Mouse (Mus musculus): ENCODE data around the gene Nrcam.

Gene Nrcam

GRCm38 (mm10) chr12:44437046-44437827 is 108.6 kb downstream of the Nrcam start:
- no peak for DNase-seq (ENCODE audit: low spot score in 2 of 2)

DNA sequence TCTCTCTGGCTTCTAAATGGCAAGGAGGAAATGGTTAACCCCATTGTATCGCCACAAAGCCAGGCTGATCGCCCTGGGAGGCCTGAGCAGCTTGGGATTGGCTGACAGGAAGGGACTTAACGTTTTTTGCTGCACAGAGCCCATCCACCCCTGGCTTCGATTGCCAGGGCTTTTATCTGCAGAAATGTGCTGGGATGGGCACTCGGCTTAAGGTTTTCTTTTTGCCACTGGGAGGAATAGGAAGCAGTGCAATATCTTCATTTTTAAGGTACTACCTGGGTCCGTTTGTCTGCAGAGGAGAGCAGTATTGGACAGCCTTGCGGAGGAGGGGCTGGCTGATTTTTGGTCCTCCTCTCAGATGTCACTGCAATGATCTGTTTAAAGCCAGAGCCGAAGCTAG is 110.2 kb downstream of the Nrcam start:
- no peak for DNase-seq (ENCODE audit: low spot score in 2 of 2)

GRCm38 (mm10) chr12:44440230-44440629 is 111.5 kb downstream of the Nrcam start:
- no peak for DNase-seq (ENCODE audit: low spot score in 2 of 2)

GRCm38 (mm10) chr12:44450930-44451329 is 122.2 kb downstream of the Nrcam start:
- DNase-seq (ENCODE audit: low spot score in 2 of 2): no peak

- no peak for DNase-seq (ENCODE audit: low spot score in 2 of 2)
These were observed 123.1 kb downstream of the Nrcam start for GRCm38 (mm10) chr12:44451742-44452141.

DNA sequence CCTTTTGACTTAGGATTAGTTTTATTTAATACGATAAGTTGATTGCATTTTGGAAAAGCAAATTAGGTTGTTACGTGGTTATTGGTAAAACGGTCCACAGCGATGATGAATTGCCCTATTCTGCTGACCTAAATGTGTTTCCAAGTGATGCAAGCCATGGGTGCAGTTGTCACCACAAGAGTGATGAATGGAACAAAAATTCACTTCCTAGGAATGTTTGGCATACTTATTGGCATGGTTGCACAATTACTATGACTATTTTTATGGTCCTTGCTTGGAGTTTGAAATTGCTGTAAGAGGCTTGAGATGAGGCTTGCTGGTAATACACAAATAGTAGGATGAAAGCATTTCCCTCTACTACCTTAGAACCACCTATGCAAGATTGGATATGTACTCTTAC is 125.1 kb downstream of the Nrcam start:
- no peak for DNase-seq (ENCODE audit: low spot score in 2 of 2)

DNA sequence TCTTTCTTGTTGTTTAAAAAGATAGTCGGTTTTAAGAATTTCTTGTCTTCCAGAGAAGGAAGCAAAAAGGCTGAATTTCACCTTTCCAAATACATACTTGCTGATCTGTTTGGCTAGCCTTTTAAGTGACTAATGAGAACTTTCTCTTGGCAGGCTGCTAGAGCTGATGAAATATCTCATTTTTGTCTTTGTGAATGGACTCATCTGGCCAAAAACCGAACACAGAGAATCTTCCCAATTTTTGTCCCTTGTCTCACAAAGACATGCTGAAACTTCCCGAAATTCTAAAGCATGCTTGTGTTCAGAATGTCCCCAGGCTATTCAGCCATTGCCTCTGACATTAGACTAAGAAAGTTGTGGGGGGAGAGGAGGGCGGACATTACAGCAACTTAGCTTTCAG is 129.3 kb downstream of the Nrcam start:
- DNase-seq (ENCODE audit: low spot score in 2 of 2): no peak

DNA sequence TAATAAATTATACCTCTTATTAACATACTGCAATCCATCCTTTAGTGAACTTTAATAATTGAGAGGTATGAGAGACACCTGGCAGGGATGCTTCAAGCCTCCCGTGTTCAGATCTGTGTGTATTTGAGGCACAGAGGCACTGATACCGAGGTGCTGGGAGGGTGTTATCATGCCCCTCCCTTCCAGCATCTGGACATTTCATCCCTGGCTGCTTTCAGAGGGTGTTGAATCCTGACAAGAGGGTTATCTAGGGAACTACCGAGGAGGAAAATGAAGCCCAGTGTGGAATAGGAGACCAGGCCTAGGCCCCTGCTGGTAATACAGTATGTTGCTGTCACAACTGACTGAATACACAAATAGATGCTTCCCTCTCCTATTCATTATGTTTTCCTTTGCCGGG is 133.8 kb downstream of the Nrcam start:
- DNase-seq (ENCODE audit: low spot score in 2 of 2): no peak

DNA sequence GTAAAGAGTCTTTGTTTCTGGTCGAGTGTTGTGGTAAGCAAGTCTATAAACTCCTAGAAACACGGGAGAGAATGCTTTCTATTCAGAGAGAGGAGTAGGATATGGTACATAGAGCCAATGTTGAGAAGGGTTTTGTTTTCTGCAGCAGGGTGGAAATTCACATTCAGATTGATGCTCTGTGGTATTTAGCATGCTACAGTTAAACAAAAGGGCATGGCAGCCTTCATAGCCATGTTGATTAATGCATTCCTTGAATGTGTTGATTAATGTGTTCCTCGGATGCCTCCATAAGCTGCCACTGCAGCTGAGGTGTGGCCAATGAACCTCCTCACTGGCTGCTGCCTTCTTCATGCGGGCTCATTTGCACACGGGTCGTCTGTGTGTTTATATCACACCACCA is 134.3 kb downstream of the Nrcam start:
- DNase-seq (ENCODE audit: low spot score in 2 of 2): no peak

DNA sequence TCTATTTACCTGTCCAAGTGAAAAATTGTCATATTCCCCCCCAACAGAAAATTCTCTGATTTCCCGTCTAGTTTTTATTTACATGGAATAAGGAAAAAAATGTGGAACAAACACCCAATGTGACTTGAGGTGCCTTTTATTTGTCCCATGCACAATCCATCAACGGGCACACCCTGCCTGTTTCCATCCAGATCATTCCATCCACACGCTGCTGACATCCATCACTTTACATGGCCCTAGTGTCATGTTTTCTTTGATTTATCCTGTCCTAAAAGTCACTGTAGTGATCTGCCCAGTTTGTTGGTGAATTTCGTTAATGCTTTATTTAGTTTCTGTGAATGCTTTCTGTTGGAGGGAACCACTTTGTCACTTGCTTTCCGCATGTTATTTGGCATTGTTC is 142.4 kb downstream of the Nrcam start:
- DNase-seq (ENCODE audit: low spot score in 2 of 2): no peak

GRCm38 (mm10) chr12:44475355-44475754 is 146.7 kb downstream of the Nrcam start:
- DNase-seq (ENCODE audit: low spot score in 2 of 2): no peak

GRCm38 (mm10) chr12:44479260-44480030 is 150.8 kb downstream of the Nrcam start:
- DNase-seq (ENCODE audit: low spot score in 2 of 2): no peak

GRCm38 (mm10) chr12:44480031-44480419 is 151.3 kb downstream of the Nrcam start:
- no peak for DNase-seq (ENCODE audit: low spot score in 2 of 2)

DNA sequence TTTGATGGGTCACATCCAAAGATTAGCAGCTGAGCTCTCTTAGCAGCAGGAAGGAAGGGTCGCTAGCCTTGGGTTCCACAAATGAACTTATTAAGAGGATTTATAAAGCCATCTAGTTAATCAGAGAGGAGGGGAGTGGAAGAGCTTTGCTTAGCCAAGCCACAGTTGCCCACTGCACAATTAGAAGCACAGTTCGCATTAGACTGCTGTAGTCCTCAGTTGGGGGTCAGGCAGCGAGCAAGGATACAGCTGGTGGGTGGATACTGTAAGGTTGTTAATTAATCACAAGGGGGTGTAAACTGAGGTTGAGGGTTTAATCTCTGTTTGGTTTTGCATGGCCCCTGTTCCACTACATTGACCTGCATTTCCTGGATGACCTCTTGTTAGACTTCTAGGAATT is 152.7 kb downstream of the Nrcam start:
- no peak for DNase-seq (ENCODE audit: low spot score in 2 of 2)

DNA sequence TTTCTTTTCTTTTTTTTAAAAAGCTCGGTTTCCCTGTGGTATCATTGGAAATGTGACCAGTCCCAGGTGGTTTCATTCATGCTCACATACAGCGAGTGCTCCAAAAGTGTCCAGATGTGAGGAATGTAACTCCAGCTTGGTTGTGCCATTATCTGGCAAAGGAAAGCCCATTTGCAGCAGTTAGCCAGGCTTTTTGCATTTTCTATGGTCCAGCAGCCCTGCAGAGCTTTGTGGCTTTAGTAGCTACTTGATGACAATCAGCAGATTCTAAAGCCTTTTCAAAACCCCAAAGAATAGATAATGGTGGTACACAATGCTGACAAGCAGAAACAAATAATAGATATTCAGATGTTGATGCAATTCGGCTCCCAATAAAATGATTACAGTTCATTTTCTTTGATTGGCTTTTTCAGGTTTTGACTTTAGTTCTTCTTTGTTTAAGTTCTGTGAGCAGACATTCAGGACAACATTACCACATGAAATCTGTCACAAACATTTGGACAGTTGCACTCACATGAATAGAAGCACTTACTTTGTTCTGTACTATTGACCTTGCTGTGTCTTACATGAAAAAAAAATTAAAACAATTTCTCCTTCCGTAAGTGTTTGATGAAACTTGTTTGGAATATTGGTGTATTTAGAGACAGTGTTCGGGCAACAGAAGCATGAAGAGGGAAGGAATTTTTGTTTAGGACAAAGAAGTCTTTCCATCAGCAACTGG is 164.2 kb downstream of the Nrcam start:
- no peak for DNase-seq (ENCODE audit: low spot score in 2 of 2)

GRCm38 (mm10) chr12:44497762-44498161 is 169.1 kb downstream of the Nrcam start:
- no peak for DNase-seq (ENCODE audit: low spot score in 2 of 2)

- DNase-seq (ENCODE audit: low spot score in 2 of 2): no peak
These were observed 170.2 kb downstream of the Nrcam start for GRCm38 (mm10) chr12:44498872-44499271.

DNA sequence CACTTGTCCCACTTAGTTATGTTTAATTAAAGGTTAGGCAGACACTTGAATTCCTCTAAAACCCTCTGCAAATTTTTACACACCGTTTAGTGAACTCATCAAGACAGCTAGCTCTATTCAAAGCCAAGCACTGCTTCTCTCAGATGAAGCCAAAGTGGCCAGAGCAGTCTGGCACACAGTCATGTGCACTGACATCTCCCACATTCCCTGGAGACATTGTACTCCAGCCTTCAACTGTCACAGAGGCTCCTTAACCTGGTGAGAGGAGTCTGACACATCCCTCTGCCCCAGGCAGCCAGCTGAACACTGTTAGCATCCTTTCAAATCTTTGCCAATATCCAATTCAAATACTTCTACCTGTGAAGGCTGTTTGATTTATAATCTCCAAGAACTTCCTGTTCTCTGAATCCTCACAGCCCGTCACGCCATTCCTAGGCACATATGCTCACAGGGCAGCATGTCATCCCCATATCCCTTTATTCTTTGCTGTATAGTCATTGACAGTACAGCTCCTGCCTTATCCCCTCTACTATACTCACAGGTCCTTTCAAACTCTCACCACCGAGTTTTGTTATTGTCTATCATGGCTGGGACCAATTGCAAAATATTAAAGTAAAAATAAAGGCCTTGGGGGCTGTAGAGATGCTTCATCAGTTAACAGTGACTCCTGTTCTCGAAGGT is 173.3 kb downstream of the Nrcam start:
- DNase-seq (ENCODE audit: low spot score in 2 of 2): no peak

DNA sequence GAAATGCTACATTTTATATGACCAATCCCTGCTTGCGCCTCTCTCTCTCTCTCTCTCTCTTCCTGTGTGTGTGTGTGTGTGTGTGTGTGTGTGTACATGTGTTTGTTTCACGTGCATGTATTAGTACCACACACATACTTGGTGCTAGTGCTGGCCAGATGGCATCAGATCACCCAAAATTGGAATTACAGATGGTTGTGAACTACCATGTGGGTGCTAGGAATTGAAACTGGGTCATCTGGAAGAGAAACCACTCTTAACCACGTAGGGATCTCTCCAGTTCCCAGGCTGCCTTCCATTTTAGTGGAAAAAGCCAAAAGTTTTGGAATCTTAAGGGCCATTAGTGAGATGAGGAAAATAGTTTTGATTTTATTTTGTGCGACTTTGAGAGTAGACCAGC is 175.1 kb downstream of the Nrcam start:
- no peak for DNase-seq (ENCODE audit: low spot score in 2 of 2)

DNA sequence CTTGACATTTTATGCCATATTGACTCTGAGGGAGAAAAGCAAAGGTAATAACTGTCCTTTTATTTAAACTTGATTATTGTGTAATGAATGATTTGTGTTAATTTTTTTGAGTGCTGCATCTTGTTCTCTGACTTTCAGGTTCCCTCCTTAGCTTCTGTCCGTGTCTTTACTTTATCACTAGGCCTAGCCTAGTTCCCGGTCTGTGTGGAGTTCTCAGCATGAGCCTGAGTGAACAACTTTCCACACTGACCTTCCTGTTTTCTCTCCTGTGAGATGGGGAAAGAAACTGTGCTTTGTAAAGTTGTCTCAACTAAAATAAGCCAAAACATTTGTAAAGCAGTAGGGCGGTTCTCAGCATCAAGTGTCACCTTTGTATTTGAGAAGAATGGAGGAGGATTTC is 179.9 kb downstream of the Nrcam start:
- DNase-seq (ENCODE audit: low spot score in 2 of 2): no peak

DNA sequence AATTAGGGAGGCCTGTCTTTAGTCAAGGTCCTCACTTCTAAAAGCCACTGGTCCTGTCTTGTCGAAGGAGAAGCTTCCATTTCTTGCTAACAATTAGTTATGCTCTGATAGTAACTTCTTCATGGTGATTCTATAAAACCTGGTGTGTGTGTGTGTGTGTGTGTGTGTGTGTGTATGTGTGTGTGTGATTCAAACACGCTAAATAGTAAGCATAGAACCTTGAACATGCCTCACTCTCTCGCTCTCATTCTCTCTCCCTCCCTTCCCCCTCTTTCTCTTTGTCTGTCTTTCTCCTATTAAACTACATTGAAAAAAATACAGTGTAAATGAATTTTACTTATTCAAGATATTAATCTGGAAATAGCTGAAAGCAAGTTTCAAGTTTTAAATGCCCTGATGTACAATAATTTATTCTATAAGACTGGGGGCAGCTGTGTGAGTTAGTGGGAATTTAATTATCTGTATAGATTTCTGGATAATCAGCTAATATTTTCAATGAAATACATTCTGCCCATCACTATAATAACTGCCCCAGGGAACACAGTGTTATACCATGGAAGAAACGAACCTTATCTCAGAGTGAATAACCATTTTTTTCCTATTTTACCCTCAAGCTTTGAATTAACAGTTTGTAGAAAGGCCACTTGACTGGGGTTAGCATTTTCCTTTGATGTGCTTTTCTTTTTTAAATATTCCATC is 180.9 kb downstream of the Nrcam start:
- DNase-seq (ENCODE audit: low spot score in 2 of 2): no peak

Data from spleen, postnatal 10 days (tissue).